Mouse (Mus musculus) liver, embryonic 14.5 days (tissue): ENCODE data around the gene Pgam1.

Experiments
- CTCF ChIP-seq: IDR thresholded peaks from 2 replicates; pipeline ENCODE4 v1.5.1; 2016; ENCODE audit warnings: antibody characterized with exemption, low read depth, control low read depth
- EP300 ChIP-seq: IDR thresholded peaks from 2 replicates; pipeline ENCODE4 v1.6.1; 2016; ENCODE audit warnings: antibody characterized with exemption, low read depth

GRCm38 (mm10) chr19:41933179-41934086 lies 21.7 kb downstream of the Pgam1 start, which contains the start of the genes Exosc1 and Zdhhc16:
- TF ChIP-seq EP300 (no peak; the same call in 1 of the 2 replicates), CTCF (peak; percentile 18; the same call in 1 of the 2 replicates)
